Mouse (Mus musculus) thymus, adult 2 months (tissue): ENCODE data around the gene Olfr681.

Source experiments
- CTCF ChIP-seq: fragments of 200-500 bp; IDR thresholded peaks from 2 replicates; pipeline ENCODE4 v1.5.1; 2012; ENCODE audit warnings: mild to moderate bottlenecking, control low read depth, low read length, moderate library complexity, borderline replicate concordance; ENCODE audit not compliant: control insufficient read depth, poor library complexity, insufficient read depth; ENCODE audit errors: extremely low read depth
- POLR2A ChIP-seq: fragments of 200-500 bp; IDR thresholded peaks from 2 replicates; pipeline ENCODE4 v1.6.1; 2012; ENCODE audit warnings: mild to moderate bottlenecking, low read length, control low read depth, moderate library complexity; ENCODE audit not compliant: control insufficient read depth, poor library complexity, insufficient read depth; ENCODE audit errors: extremely low read depth

GRCm38 (mm10) chr7:105163553-105163952 is 46.9 kb downstream of the Olfr681 start, which contains the start of gene Olfr684:
- TF ChIP-seq CTCF (no peak), POLR2A (no peak)
